Mouse (Mus musculus) megakaryocyte, embryonic 14.5 days (primary cell): Measurements from ENCODE around the gene Cbx7.

Source experiments
- FLI1 ChIP-seq: IDR thresholded peaks from 2 replicates; pipeline ENCODE4 v1.6.1; 2012; ENCODE audit warnings: low read length, inconsistent platforms, mixed read lengths
- GATA1 ChIP-seq: IDR thresholded peaks from 3 replicates; pipeline ENCODE4 v1.6.1; 2012; ENCODE audit warnings: mixed read lengths, low read length, inconsistent platforms, borderline replicate concordance

DNA sequence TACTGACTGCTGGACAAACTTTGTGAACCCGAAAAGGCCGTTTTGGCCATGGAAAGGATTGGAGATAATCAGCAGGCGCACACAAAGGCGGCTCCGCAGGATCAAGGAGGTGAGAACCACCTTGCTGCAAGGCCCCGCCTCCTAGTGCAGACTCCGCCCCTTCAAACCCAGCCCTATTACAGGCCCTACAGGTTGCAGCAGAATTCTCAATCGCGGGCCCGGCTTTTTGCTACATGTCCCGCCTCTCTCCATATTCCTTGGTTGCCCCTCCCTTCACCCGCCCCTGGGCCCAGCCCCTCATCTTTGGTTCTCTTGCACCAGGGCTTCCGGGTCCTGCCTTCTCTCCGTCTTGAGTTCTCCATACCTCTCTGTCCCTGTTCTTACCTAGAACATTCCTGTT lies 64.1 kb downstream of the Cbx7 start:
- TF ChIP-seq GATA1 (no peak), FLI1 (no peak)
